Mouse (Mus musculus) brain, embryonic 14.5 days (tissue): ENCODE data around the gene Ehd1. TPM values are rescaled to one million over a fixed set of nuclear protein-coding genes. Genes with fewer than 3 reads are reported as not detected.

Source experiments
- DNase-seq: peaks from one replicate; pipeline ENCODE4 v3.0.0-alpha.2; 2011; ENCODE audit warnings: low read depth
- CTCF ChIP-seq: fragments of 200-500 bp; IDR thresholded peaks from 2 replicates; pipeline ENCODE4 v1.5.1; 2012; ENCODE audit warnings: inconsistent platforms, mild to moderate bottlenecking, moderate library complexity, borderline replicate concordance; ENCODE audit not compliant: insufficient read depth, insufficient read length; ENCODE audit errors: extremely low read depth
- POLR2A ChIP-seq: fragments of 200-500 bp; IDR thresholded peaks from 2 replicates; pipeline ENCODE4 v1.6.1; 2012; ENCODE audit warnings: mild to moderate bottlenecking, inconsistent platforms, borderline replicate concordance; ENCODE audit not compliant: poor library complexity, insufficient read depth, insufficient read length, severe bottlenecking; ENCODE audit errors: extremely low read depth
- polyA plus RNA-seq: library from polyadenylated mRNA; depleted of rRNA; stranded (reverse); fragments of >200 nt; gene quantifications from 2 replicates; pipeline ENCODE4 v1.2.3, GENCODE M21; 2012; rRNA removed

The Ehd1 gene
- polyA plus RNA-seq, 1 experiment = 212 TPM

- DNase-seq = no peak
- TF ChIP-seq POLR2A (no peak), CTCF (no peak)
Observed at GRCm38 (mm10) chr19:6346661-6347060, 70.1 kb downstream of the Ehd1 start.

GRCm38 (mm10) chr19:6347615-6348014, 71.1 kb downstream of the Ehd1 start:
- no peak for TF ChIP-seq CTCF
- no peak for TF ChIP-seq POLR2A
- DNase-seq = no peak

GRCm38 (mm10) chr19:6348717-6349116, 72.2 kb downstream of the Ehd1 start:
- DNase-seq = no peak
- no peak for TF ChIP-seq POLR2A
- no peak for TF ChIP-seq CTCF

DNA sequence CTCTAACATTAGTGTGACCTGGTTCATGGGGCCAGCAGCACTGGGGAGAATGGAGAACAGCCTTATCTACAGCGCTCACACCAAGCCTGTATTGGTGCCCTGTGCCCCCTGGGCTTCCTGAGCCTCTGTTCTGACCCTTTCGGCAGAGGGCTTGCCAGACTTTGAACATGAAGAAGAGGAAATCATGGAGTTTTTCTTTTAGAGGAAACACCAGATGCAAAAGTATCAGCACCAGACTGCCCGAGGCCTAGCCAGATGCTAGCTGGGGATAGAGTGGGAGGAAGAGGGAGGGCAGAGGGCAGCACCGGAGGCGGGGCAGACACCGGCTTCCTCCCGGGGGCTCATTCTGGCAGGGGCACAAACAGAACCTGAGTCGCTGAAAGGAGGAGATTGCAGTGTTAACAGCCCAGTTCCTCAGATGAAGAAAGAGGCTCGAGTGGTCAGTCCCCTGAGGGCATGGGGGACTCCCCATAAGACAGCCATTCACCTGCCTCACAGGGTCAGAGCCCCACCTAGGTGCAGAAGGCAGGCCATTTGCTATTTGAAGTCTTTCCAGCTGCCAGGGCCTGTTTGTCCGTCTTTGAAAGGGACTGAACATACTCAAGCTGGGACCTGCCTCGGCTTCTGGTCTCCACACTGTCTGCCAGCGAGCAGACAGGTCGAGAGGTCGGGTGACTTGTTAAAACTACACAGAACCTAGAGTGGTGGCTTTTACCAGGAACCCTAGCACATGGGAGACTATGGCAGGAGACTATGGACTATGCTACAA, 72.9 kb downstream of the Ehd1 start:
- TF ChIP-seq POLR2A = no peak
- TF ChIP-seq CTCF = no peak
- no peak for DNase-seq

Other genes starting within 250 kb of the Ehd1 start
- 24.6 and 38.8 TPM in 2 replicates for gene Syvn1, start 230.1 kb upstream of the Ehd1 start, polyA plus RNA-seq
- 46.3 and 50.4 TPM in 2 replicates for gene Mrpl49, start 218.9 kb upstream of the Ehd1 start, polyA plus RNA-seq
- 1,255 and 1,497 TPM in 2 replicates for gene Fau, start 218.9 kb upstream of the Ehd1 start, polyA plus RNA-seq
- 36.0 and 46.5 TPM in 2 replicates for gene Znhit2, start 215.5 kb upstream of the Ehd1 start, polyA plus RNA-seq
- 76.1 and 100 TPM in 2 replicates for gene Tm7sf2, start 208.4 kb upstream of the Ehd1 start, polyA plus RNA-seq
- 95.4 and 109 TPM in 2 replicates for gene Vps51, start 199.5 kb upstream of the Ehd1 start, polyA plus RNA-seq
- gene Tmem262, start 196.7 kb upstream of the Ehd1 start, polyA plus RNA-seq = not detected in 2 replicates
- 2.5 and 3.1 TPM in 2 replicates for gene Gm28374, start 194.5 kb upstream of the Ehd1 start, polyA plus RNA-seq
- 103 and 127 TPM in 2 replicates for gene Zfpl1, start 191.8 kb upstream of the Ehd1 start, polyA plus RNA-seq
- gene Cdca5, start 191.7 kb upstream of the Ehd1 start, polyA plus RNA-seq = 9.7 and 16.3 TPM in 2 replicates
- gene AC131692.1, start 182.3 kb upstream of the Ehd1 start, polyA plus RNA-seq = 0.15 and 0.25 TPM in 2 replicates
- 1.1 and 2.0 TPM in 2 replicates for gene Naaladl1, start 170.9 kb upstream of the Ehd1 start, polyA plus RNA-seq
- gene Sac3d1, start 158.1 kb upstream of the Ehd1 start, polyA plus RNA-seq = 47.3 and 66.2 TPM in 2 replicates
- 52.3 and 52.4 TPM in 2 replicates for gene Snx15, start 148.4 kb upstream of the Ehd1 start, polyA plus RNA-seq
- 0.05 TPM in 2 replicates for gene Batf2, start 135.7 kb upstream of the Ehd1 start, polyA plus RNA-seq
- 109 and 144 TPM in 2 replicates for gene Arl2, start 135.2 kb upstream of the Ehd1 start, polyA plus RNA-seq
- 0.05 TPM in 1 of 2 replicates, not detected in the other for gene Majin, start 92.3 kb upstream of the Ehd1 start, polyA plus RNA-seq
- gene Gpha2, start 50.3 kb upstream of the Ehd1 start, polyA plus RNA-seq = 0.22 TPM in 1 of 2 replicates, not detected in the other
- 121 and 133 TPM in 2 replicates for gene Ppp2r5b, start 40.9 kb upstream of the Ehd1 start, polyA plus RNA-seq
- gene Atg2a, start 35.1 kb upstream of the Ehd1 start, polyA plus RNA-seq = 21.8 and 28.9 TPM in 2 replicates
- gene Cdc42bpg, start 29.7 kb downstream of the Ehd1 start, polyA plus RNA-seq = 4.4 and 6.5 TPM in 2 replicates
- 105 and 129 TPM in 2 replicates for gene Men1, start 58.3 kb downstream of the Ehd1 start, polyA plus RNA-seq
- 110 and 154 TPM in 2 replicates for gene Map4k2, start 64.4 kb downstream of the Ehd1 start, polyA plus RNA-seq
- 147 and 220 TPM in 2 replicates for gene Sf1, start 87.0 kb downstream of the Ehd1 start, polyA plus RNA-seq
- 2.1 and 2.9 TPM in 2 replicates for gene Pygm, start 107.7 kb downstream of the Ehd1 start, polyA plus RNA-seq
- gene Rasgrp2, start 122.6 kb downstream of the Ehd1 start, polyA plus RNA-seq = 46.0 and 53.1 TPM in 2 replicates
- gene Nrxn2, start 142.0 kb downstream of the Ehd1 start, polyA plus RNA-seq = 159 and 311 TPM in 2 replicates